Mouse (Mus musculus) adrenal gland, postnatal 14 days (tissue): ENCODE results near the gene Kcnma1. TPM values are rescaled to one million over a fixed set of nuclear protein-coding genes. Genes with fewer than 3 reads are reported as not detected.

Experiments
- DNase-seq: peaks from one replicate; pipeline ENCODE4 v3.0.0; 2021; ENCODE audit warnings: mixed read lengths
- long read RNA-seq, 2 experiments: library from polyadenylated mRNA; stranded (forward); transcript quantifications; one replicate each; pipeline ENCODE4 v2.0.0; 2021
- total RNA-seq: library from RNA; stranded (reverse); gene quantifications from 2 replicates; pipeline ENCODE4 v1.2.3, GENCODE M21; 2021

Gene Kcnma1
- 43.9 and 45.2 TPM in 2 replicates for total RNA-seq
- long read RNA-seq, experiment 1, partial matches to known transcripts: 8 of 14 reads
- long read RNA-seq, experiment 1, other reads (novel, unspliced or antisense): 6 of 14 reads
- long read RNA-seq, experiment 2, partial matches to known transcripts: 5 of 8 reads
- long read RNA-seq, experiment 2, other reads (novel, unspliced or antisense): 3 of 8 reads

GRCm38 (mm10) chr14:24014391-24014790, at the start of gene Kcnma1:
Gene Kcnma1 (minus strand): TSS chr14:24014491.
- no peak for DNase-seq

- peak; percentile 71 for DNase-seq
These were observed 45.5 kb upstream of the Kcnma1 start for GRCm38 (mm10) chr14:24059747-24060146.

DNA sequence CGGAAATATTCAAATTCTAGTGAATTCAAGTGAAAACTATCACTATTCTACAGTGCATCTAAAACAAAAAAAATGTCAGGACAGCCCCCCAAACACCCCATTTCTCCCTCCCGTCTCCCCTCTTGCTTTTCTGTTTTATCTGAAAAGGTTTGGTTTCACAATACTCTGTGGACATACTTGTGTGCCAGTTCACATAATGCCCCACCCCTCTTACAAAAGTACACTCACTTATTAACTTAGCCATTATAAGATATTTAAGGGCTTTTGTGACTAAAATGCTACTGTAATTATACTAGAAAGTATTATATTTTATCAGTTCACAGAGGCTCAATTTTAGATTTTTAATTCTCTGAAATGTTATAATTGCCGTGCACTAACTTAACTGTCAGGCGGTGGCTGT, 45.0 kb upstream of the Kcnma1 start:
- no peak for DNase-seq

- no peak for DNase-seq
These were observed 37.5 kb upstream of the Kcnma1 start for GRCm38 (mm10) chr14:24051821-24052220.

- DNase-seq: peak; percentile 5
These were observed 22.3 kb upstream of the Kcnma1 start for GRCm38 (mm10) chr14:24036609-24037008.

GRCm38 (mm10) chr14:24036208-24036535, 21.9 kb upstream of the Kcnma1 start:
- DNase-seq: peak; percentile 73

- DNase-seq: peak; percentile 29
These were observed 21.4 kb upstream of the Kcnma1 start for GRCm38 (mm10) chr14:24035486-24036207.

DNA sequence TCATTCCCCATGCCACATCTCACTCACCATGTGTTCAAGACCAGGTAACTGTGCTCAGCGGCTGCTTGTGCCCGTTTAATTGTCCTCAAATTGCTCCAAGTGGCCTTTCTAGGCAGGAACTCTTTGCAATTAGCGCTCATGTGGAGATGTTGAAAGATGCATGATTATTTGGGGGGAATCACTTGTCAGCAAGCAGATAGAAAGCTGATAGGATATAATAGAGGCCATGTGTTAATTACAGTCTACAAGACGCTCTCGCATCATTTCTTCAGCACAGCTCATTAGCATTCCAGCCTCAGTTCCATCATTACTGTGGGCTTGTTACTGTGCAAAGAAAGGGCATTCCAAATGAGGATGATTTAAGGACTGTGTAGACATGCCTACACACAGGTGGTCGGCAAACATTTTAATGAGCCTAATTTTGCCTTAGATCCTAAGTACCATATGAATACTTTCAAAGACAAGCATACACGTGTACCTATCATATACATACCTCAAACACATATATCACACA, 18.6 kb upstream of the Kcnma1 start:
- DNase-seq: no peak

- no peak for DNase-seq
These were observed 17.9 kb upstream of the Kcnma1 start for GRCm38 (mm10) chr14:24032201-24032600.

GRCm38 (mm10) chr14:24020718-24021117, 6.4 kb upstream of the Kcnma1 start:
- DNase-seq: no peak

- no peak for DNase-seq
These were observed 4.3 kb downstream of the Kcnma1 start for GRCm38 (mm10) chr14:24009978-24010377.

GRCm38 (mm10) chr14:24008252-24008651, 6.0 kb downstream of the Kcnma1 start:
- DNase-seq: peak; percentile 91

DNA sequence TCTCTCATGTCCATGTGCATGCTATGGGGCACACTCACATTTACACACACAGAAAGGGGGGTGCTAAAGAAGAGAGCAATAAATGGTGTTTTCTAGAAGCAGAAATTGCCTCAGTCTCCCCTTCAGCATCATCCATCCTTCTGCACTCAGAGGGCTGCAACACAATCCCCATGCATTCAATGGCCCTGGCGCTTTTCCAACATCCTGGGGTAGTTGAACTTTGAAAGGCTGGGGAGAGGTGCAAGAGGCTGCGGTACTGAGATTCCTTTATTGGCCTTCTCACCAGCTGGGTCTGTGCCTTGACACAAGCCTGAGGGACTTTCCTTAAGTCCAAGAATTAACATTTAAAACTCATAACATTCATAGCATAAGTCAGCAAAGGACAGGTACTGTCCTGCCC, 8.0 kb downstream of the Kcnma1 start:
- no peak for DNase-seq

GRCm38 (mm10) chr14:24004471-24005271, 9.6 kb downstream of the Kcnma1 start:
- DNase-seq: peak; percentile 74

GRCm38 (mm10) chr14:24003450-24004381, 10.6 kb downstream of the Kcnma1 start:
- DNase-seq: peak; percentile 75

- DNase-seq: no peak
These were observed 11.6 kb downstream of the Kcnma1 start for GRCm38 (mm10) chr14:24002647-24003046.

DNA sequence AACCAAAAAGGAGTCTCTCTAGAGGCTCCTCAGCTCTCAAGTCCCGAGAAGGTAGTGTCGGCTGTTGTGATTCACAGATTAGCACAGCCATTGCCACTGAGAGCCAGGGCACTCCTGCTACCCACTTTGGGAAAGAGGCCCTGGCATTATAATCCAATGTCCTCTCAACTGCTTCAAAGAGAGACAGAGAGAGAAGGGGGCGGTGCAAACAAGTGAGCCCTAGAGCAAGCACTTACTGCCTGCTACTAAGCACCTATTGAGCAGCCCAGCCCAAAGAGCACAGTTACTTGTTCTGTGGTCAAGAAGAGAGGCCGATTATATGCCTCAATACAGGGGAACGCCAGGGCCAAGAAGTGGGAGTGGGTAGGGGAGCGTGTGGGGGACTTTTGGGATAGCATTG, 16.4 kb downstream of the Kcnma1 start:
- no peak for DNase-seq

- peak; percentile 42 for DNase-seq
These were observed 18.5 kb downstream of the Kcnma1 start for GRCm38 (mm10) chr14:23995831-23996230.

DNA sequence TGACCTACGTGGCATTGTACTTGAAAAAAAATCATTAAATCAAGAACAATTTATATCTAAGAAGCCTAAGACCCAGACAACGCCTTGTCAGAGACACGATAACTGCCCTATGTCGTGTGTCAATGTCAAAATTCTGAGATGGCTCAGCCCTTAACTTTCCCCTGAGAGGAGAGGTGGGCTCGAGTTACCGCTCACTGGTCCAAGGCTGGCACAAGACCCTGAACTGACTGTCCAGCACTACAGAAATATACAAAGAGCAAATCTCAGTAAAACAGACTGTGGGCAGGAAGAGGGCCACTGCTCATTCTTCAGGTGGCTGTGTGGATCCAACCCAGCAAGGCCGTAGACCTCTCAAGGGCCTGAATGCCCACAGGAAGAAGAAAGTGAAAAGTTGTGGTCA, 23.4 kb downstream of the Kcnma1 start:
- DNase-seq: no peak

- no peak for DNase-seq
These were observed 24.6 kb downstream of the Kcnma1 start for GRCm38 (mm10) chr14:23989696-23990095.

DNA sequence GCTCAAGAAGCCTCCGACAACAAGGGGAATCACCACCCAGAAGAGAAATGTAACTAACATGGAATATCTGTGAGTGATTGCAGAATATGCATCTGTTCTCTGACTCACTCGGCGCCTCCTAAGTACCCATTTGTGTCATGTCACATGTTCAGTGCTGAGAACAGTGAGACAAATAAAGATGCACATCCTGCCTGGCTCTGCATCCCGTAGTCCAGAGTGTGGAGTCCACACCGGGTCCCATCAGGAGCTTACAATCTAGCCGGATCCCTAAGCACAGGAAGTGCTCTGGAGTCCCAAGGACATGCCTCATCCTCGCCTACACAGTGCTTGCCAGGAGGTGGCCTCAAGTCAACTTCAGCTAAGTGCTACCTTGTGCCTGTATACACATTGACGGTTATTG, 32.1 kb downstream of the Kcnma1 start:
- no peak for DNase-seq

- DNase-seq: no peak
These were observed 39.6 kb downstream of the Kcnma1 start for GRCm38 (mm10) chr14:23974685-23975084.
